Mouse (Mus musculus) CD4-positive, CD25-positive, alpha-beta regulatory T cell, adult 2 months (primary cell): ENCODE measurements at regions not wholly inside any gene's neighbourhood (a gene's known extent, or its start where the extent isn't known, plus 50 kb on each side); places are given as distances from the start of the nearest gene placed in this dataset.

Source experiments
- DNase-seq: peaks from one replicate; pipeline ENCODE4 v3.0.0-alpha.2; 2012; ENCODE audit warnings: low read depth, low spot score

- DNase-seq, result no peak
Observed at GRCm38 (mm10) chr11:64579826-64580225, 143.4 kb upstream of the F930015N05Rik start.

GRCm38 (mm10) chr11:64586056-64586455 lies 149.6 kb upstream of the F930015N05Rik start:
- DNase-seq, result no peak

GRCm38 (mm10) chr11:64587034-64587710 lies 150.7 kb upstream of the F930015N05Rik start:
- no peak for DNase-seq

GRCm38 (mm10) chr11:64587751-64588600 lies 151.5 kb upstream of the F930015N05Rik start:
- DNase-seq, result no peak

GRCm38 (mm10) chr11:64588601-64588989 lies 152.1 kb upstream of the F930015N05Rik start:
- DNase-seq, result no peak

- no peak for DNase-seq
Observed at GRCm38 (mm10) chr11:64589026-64589425, 152.6 kb upstream of the F930015N05Rik start.

GRCm38 (mm10) chr11:64590091-64590490 lies 153.6 kb upstream of the F930015N05Rik start:
- no peak for DNase-seq

GRCm38 (mm10) chr11:64592253-64592652 lies 155.8 kb upstream of the F930015N05Rik start:
- no peak for DNase-seq

- DNase-seq, result no peak
Observed at GRCm38 (mm10) chr11:64597305-64597704, 160.9 kb upstream of the F930015N05Rik start.

GRCm38 (mm10) chr11:64599178-64599577 lies 162.7 kb upstream of the F930015N05Rik start:
- DNase-seq, result no peak

- no peak for DNase-seq
Observed at GRCm38 (mm10) chr11:64600201-64601102, 164.0 kb upstream of the F930015N05Rik start.

GRCm38 (mm10) chr11:64609043-64609442 lies 172.6 kb upstream of the F930015N05Rik start:
- no peak for DNase-seq

- DNase-seq, result no peak
Observed at GRCm38 (mm10) chr11:64610724-64611123, 174.3 kb upstream of the F930015N05Rik start.

GRCm38 (mm10) chr11:64615140-64615539 lies 178.7 kb upstream of the F930015N05Rik start:
- no peak for DNase-seq

- no peak for DNase-seq
Observed at GRCm38 (mm10) chr11:64618631-64619385, 182.4 kb upstream of the F930015N05Rik start.

GRCm38 (mm10) chr11:64627180-64627579 lies 190.7 kb upstream of the F930015N05Rik start:
- no peak for DNase-seq

GRCm38 (mm10) chr11:64640947-64641346 lies 204.5 kb upstream of the F930015N05Rik start:
- no peak for DNase-seq

GRCm38 (mm10) chr11:64643171-64643570 lies 206.7 kb upstream of the F930015N05Rik start:
- DNase-seq, result no peak

GRCm38 (mm10) chr11:64647938-64648337 lies 211.5 kb upstream of the F930015N05Rik start:
- no peak for DNase-seq

- DNase-seq, result no peak
Observed at GRCm38 (mm10) chr11:64650571-64651282, 214.3 kb upstream of the F930015N05Rik start.
